Mouse (Mus musculus) spleen, adult 12 weeks (tissue): ENCODE data around the gene Ptcd3.
A peak's percentile ranks its signal among the peaks of the same experiment; 100 is the strongest.
"Not testable (repeated sequence)": the region's sequence is repeated elsewhere in the genome, so short reads cannot be mapped to it uniquely, and the experiment has no call there.

Experiments
- DNase-seq: peaks from one replicate; pipeline ENCODE4 v3.0.0; 2022; ENCODE audit warnings: low spot score

Ptcd3 gene

GRCm38 (mm10) chr6:71908481-71909381 is at the start of gene Ptcd3, which contains the start of gene Polr1a:
Gene Ptcd3 (minus strand): TSS chr6:71908750.
Gene Polr1a (plus strand): TSS chr6:71909053.
- DNase-seq = peak; percentile 78

GRCm38 (mm10) chr6:71951192-71951591 is 42.6 kb upstream of the Ptcd3 start:
- DNase-seq = no peak

- no peak for DNase-seq
These were observed 42.0 kb upstream of the Ptcd3 start for GRCm38 (mm10) chr6:71950592-71950991.

GRCm38 (mm10) chr6:71949721-71950120 is 41.2 kb upstream of the Ptcd3 start:
- DNase-seq = no peak

- no peak for DNase-seq
These were observed 37.6 kb upstream of the Ptcd3 start for GRCm38 (mm10) chr6:71946121-71946520.

- no peak for DNase-seq
These were observed 36.6 kb upstream of the Ptcd3 start for GRCm38 (mm10) chr6:71945101-71945500.

GRCm38 (mm10) chr6:71940912-71941311 is 32.4 kb upstream of the Ptcd3 start:
- no peak for DNase-seq

- DNase-seq = no peak
These were observed 27.2 kb upstream of the Ptcd3 start for GRCm38 (mm10) chr6:71935737-71936136.

GRCm38 (mm10) chr6:71934081-71934556 is 25.6 kb upstream of the Ptcd3 start:
- no peak for DNase-seq

GRCm38 (mm10) chr6:71932347-71932746 is 23.8 kb upstream of the Ptcd3 start:
- no peak for DNase-seq

- DNase-seq = no peak
These were observed 22.4 kb upstream of the Ptcd3 start for GRCm38 (mm10) chr6:71930830-71931437.

- DNase-seq = no peak
These were observed 21.5 kb upstream of the Ptcd3 start for GRCm38 (mm10) chr6:71930053-71930452.

GRCm38 (mm10) chr6:71927911-71928310 is 19.4 kb upstream of the Ptcd3 start:
- DNase-seq = no peak

GRCm38 (mm10) chr6:71925233-71925632 is 16.7 kb upstream of the Ptcd3 start:
- not testable (repeated sequence) for DNase-seq

- DNase-seq = no peak
These were observed 12.2 kb upstream of the Ptcd3 start for GRCm38 (mm10) chr6:71920752-71921151.

GRCm38 (mm10) chr6:71911686-71912450 is 3.3 kb upstream of the Ptcd3 start:
- no peak for DNase-seq

- no peak for DNase-seq
These were observed 1.3 kb upstream of the Ptcd3 start for GRCm38 (mm10) chr6:71909840-71910239.

GRCm38 (mm10) chr6:71909384-71909783 is 834 bp upstream of the Ptcd3 start:
- DNase-seq = no peak

- DNase-seq = no peak
These were observed 781 bp downstream of the Ptcd3 start for GRCm38 (mm10) chr6:71907702-71908235.

- no peak for DNase-seq
These were observed 15.3 kb downstream of the Ptcd3 start for GRCm38 (mm10) chr6:71893263-71893662.

GRCm38 (mm10) chr6:71877965-71878760 is 30.4 kb downstream of the Ptcd3 start:
- no peak for DNase-seq
